Mouse (Mus musculus) E14TG2a.4 (cell line): Measurements from ENCODE around the gene Ube2u.

Source experiments
- H3K27me3 ChIP-seq: 2 replicates; pipeline ENCODE4 v1.6.1; 2014; ENCODE audit warnings: low read length, control low read depth; ENCODE audit not compliant: insufficient read depth
- H3K36me3 ChIP-seq: 2 replicates; pipeline ENCODE4 v1.6.1; 2014; ENCODE audit warnings: low read length, control low read depth; ENCODE audit not compliant: insufficient read depth
- H3K4me1 ChIP-seq: replicated peaks from 2 replicates; pipeline ENCODE4 v1.6.1; 2014; ENCODE audit warnings: low read depth, low read length, control low read depth
- H3K4me3 ChIP-seq: replicated peaks from 2 replicates; pipeline ENCODE4 v1.5.1; 2014; ENCODE audit warnings: mild to moderate bottlenecking, low read length
- H3K9me3 ChIP-seq: 2 replicates; pipeline ENCODE4 v1.6.1; 2014; ENCODE audit warnings: low read length, control low read depth
- CTCF ChIP-seq: conservative IDR thresholded peaks from 2 replicates; pipeline ENCODE4 v1.5.1; 2014; ENCODE audit warnings: low read length
- NANOG ChIP-seq: IDR thresholded peaks from 2 replicates; pipeline ENCODE4 v1.6.1; 2014; ENCODE audit warnings: borderline replicate concordance, low read length, mixed read lengths
- POU5F1 ChIP-seq: IDR thresholded peaks from 2 replicates; pipeline ENCODE4 v1.6.1; 2014; ENCODE audit warnings: low read length, borderline replicate concordance

Ube2u gene

DNA sequence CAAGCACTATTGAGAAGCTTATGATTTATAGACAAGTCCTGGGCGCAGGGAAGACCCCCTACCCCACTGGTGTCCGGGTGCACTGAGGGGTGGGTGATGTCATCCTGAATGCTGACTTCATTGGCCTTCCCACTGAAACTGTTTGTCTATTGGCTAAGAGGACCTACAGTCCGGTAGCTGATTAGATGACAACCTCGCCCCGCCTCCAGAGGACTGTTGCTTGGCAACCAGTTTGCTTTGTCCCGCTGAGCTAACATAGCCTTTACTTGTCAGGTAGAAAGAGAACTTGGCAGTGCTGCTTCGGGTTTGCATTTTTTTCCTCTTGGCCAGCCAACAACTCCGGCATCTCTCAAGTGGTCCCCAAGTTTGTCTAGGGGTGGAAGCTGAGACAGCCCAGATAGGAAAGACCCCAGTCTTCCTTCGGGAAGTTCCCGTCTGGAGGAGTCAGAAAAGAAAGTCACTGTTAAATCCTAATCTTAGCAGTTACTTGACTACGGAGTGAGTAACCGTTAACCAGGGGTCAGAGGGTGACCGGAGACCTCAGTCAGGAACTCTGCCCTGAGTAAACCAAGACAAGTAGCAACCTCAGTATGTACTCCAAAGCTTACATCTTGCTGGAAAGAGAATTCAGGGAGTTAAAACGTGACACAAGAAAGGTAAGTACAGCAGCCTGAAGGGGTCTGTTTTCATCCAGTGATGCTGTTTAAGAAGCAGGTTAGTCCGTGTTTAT lies at the start of gene Ube2u:
TSS of gene Ube2u (plus strand) at position 258 of the 730 bp plus-strand sequence.
- Histone ChIP-seq H3K27me3 (no peaks in the 10 kb centered on the region), H3K9me3 (no peaks in the 10 kb centered on the region), H3K36me3 (no peaks in the 10 kb centered on the region), H3K4me1 (no peaks in the 10 kb centered on the region), H3K4me3 (no peak within 1 kb of the TSS)
- TF ChIP-seq NANOG (no peak), CTCF (no peak)

DNA sequence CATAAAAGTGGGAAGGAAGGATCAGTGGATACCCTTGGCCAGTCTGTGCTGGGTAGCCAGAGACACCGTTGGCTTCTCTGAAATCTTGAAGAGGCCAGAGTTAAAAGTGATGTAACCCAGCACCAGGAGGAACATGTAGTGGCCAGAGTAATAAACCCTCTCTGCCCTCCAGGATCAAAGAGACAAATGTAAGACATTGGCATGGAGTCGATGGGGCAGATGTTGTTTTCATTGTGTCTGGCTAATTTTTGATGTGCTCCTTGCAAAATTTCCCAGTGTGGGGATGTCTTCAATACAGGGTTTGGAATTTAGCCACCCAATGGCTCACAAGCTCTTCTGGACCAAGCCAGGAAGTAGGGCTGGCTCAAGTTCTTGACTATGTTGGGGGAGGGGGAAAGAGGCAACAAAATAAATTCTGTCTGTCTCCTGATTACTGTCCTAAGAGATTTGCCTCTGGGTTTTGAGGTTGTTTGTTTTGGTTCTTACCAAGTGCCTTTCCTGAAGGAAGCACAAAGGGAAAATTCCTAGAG lies 49.2 kb upstream of the Ube2u start:
- no peaks in the 10 kb centered on the region for H3K36me3 ChIP-seq
- no peaks in the 10 kb centered on the region for H3K4me1 ChIP-seq
- no peak overlapping the region for H3K4me3 ChIP-seq
- H3K9me3 ChIP-seq: no peaks in the 10 kb centered on the region
- H3K27me3 ChIP-seq: no peaks in the 10 kb centered on the region
- TF ChIP-seq POU5F1 (no peak), NANOG (no peak), CTCF (no peak)

DNA sequence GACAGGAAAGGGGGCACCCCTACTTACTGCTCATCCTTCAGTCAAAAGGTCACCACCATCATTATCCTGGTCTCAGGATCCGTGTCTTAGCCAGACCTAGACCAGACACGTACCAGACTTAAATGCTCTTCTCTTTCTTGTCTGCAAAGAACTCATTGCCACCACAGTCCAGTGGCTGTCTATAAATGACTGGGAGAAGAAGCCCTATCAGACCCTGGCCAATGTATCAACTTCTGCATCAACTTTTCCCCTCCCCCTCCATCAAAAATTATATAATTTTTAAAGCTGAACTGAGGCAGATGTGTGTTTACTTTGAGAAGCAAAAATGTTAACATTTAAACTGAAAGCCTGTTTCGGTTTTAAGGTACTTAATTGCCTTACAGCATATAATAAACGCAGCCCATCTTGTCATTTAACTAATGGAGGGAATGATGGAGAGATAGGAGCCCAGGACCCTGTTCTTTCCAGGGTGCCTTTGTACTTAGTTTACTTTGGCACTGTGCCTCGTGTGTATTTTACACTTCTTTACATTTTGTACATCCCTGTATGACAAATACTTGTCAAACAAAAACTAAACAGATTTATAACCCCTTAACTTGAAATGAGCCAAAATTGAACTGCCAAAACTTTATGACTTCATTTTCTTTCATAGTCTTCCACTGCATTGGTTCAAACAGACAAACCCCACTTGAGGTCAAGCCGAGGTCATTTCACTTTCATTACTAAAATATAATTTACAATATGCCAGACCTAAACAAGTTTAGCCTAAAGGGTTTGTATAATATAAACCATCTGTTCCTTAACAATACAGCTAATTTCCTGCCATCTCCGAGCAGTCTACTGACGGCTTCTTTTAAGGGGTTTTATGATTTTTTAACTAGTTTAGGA lies 43.1 kb upstream of the Ube2u start:
- H3K4me3 ChIP-seq: no peak overlapping the region
- H3K4me1 ChIP-seq: no peaks in the 10 kb centered on the region
- no peaks in the 10 kb centered on the region for H3K27me3 ChIP-seq
- no peaks in the 10 kb centered on the region for H3K9me3 ChIP-seq
- TF ChIP-seq CTCF: no peak
- no peak for TF ChIP-seq POU5F1
- no peak for TF ChIP-seq NANOG
- H3K36me3 ChIP-seq: no peaks in the 10 kb centered on the region

DNA sequence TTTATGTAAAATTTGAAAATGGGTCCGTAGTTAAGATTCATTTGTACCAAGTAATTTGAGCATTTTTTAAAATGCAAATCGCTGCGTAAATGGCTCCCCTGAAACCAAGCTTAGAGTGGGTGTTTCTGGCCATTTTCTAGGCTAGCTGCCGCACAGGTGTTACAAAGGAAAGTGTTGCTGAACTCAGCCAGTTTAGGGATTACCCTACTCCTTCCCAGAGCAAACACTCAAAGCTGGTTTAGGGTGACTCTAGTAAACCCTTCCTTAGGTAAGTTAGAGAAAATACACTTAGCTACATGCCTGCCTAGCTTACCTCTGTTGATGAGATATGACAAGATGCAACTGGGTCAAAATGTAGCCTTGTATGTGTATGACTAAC lies 42.5 kb upstream of the Ube2u start:
- no peaks in the 10 kb centered on the region for H3K27me3 ChIP-seq
- H3K4me3 ChIP-seq: no peak overlapping the region
- no peaks in the 10 kb centered on the region for H3K36me3 ChIP-seq
- H3K9me3 ChIP-seq: no peaks in the 10 kb centered on the region
- H3K4me1 ChIP-seq: no peaks in the 10 kb centered on the region
- TF ChIP-seq POU5F1: no peak
- TF ChIP-seq NANOG: no peak
- TF ChIP-seq CTCF: no peak

DNA sequence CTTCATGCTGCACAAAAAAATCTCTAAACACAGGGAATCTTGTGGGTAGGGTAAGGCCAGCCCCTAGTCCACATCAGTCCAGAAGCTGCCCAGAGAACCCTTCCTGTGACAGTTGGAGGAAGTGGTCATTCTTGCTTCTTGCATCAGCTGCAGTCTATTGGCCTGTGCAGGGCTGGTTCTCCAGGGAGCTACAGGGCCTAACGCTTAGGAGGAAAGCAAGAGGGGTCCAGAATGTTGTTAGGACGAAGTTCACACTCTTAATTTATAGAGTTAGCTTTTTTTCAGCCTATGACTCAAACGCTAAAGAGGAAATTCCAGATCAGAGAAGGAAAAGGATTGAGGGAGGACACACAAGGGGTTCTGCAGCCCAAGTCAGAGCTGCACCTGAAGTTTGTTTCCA lies 31.8 kb upstream of the Ube2u start:
- no peaks in the 10 kb centered on the region for H3K36me3 ChIP-seq
- 0 out of 2 replicates have a peak, but pooled peaks cover 2% of the 10 kb centered on the region for H3K9me3 ChIP-seq
- H3K4me3 ChIP-seq: no peak overlapping the region
- TF ChIP-seq POU5F1: no peak
- no peak for TF ChIP-seq NANOG
- TF ChIP-seq CTCF: no peak
- H3K27me3 ChIP-seq: no peaks in the 10 kb centered on the region
- H3K4me1 ChIP-seq: no peaks in the 10 kb centered on the region

DNA sequence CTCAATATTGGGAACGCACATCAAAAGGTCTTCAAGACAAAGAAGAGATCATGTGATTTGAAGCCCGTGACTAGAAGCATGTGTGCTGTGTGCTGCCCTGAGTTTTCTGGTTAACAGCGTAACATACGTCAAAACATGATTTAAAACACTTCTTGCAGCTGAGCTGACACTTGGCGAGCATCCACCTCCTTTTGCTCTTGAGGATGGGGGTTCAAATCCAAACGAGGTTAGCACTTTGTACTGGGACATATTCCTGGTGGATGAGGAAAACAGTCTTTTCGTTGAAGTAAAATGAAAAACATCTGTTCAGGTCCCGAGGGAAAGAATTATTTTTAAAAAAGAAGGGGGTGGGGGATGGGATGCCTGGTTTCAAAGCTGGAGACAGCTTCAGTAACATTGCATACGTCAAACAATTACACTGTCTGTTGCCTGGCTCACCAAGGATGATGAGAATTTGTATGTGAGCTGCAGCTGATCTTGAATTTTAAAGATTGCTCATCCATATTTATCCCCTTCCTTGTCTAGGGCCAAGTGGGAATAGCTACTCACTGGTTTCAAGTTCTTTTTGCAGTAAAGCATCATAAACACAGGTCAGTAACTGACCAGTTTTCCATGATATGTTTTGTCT lies 16.0 kb upstream of the Ube2u start:
- no peak for TF ChIP-seq NANOG
- TF ChIP-seq POU5F1: no peak
- no peak for TF ChIP-seq CTCF
- Histone ChIP-seq H3K4me1 (no peaks in the 10 kb centered on the region), H3K4me3 (no peak overlapping the region)

DNA sequence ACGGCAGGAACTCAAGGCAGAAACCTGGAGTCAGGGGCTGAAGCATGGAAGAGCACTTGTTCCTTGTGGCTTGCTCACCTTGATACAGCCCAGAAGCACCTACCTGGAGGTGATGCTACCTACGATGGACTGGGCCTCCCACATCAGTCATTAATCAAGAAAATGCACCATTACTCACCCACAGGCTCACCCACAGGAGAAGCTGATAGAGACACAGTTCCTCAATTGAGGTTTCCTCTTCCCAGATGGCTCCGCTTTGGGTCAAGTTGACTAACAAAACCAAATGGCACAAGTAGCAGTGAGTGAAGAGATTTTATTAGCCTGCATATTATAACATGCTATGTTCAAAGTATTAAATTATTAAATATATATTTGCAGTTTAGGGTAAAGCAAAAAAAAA lies 9.8 kb downstream of the Ube2u start:
- TF ChIP-seq CTCF (no peak), NANOG (no peak), POU5F1 (no peak)
- no peak overlapping the region for H3K4me3 ChIP-seq
- H3K9me3 ChIP-seq: no peaks in the 10 kb centered on the region
- no peaks in the 10 kb centered on the region for H3K4me1 ChIP-seq
- H3K36me3 ChIP-seq: no peaks in the 10 kb centered on the region
- no peaks in the 10 kb centered on the region for H3K27me3 ChIP-seq

More for the DNA sequence above, 16.0 kb upstream of the Ube2u start:
- Histone ChIP-seq H3K27me3 (no peaks in the 10 kb centered on the region), H3K36me3 (no peaks in the 10 kb centered on the region), H3K9me3 (no peaks in the 10 kb centered on the region)

DNA sequence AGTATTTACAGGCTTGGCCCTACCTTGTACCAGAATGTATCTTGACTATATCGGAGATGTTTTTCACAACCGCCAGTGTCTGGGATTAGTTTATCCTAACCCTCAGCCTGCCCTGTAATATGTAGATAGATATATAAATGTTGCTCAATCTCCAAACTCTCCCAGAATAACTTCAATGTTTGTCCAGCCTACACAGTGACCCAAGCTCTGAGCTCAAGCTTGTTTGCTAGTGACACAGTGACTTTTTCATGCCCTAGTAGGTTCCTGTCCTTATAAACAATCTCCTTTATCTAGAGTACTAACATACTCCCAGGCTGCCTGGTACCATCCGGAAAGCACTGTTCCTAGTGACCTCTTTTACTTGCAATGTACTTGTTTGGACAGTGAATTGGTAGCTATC lies 16.5 kb downstream of the Ube2u start:
- Histone ChIP-seq H3K9me3 (no peaks in the 10 kb centered on the region), H3K27me3 (no peaks in the 10 kb centered on the region), H3K4me1 (peaks cover 20% of the 10 kb centered on the region), H3K36me3 (no peaks in the 10 kb centered on the region), H3K4me3 (no peak overlapping the region)
- no peak for TF ChIP-seq CTCF
- TF ChIP-seq POU5F1: no peak
- no peak for TF ChIP-seq NANOG
